Mouse (Mus musculus) brain, embryonic 14.5 days (tissue): ENCODE data around the gene Slc26a11. TPM values are rescaled to one million over a fixed set of nuclear protein-coding genes. Genes with fewer than 3 reads are reported as not detected.

Experiments used
- DNase-seq: peaks from one replicate; pipeline ENCODE4 v3.0.0-alpha.2; 2011; ENCODE audit warnings: low read depth
- CTCF ChIP-seq: fragments of 200-500 bp; IDR thresholded peaks from 2 replicates; pipeline ENCODE4 v1.5.1; 2012; ENCODE audit warnings: inconsistent platforms, mild to moderate bottlenecking, moderate library complexity, borderline replicate concordance; ENCODE audit not compliant: insufficient read depth, insufficient read length; ENCODE audit errors: extremely low read depth
- POLR2A ChIP-seq: fragments of 200-500 bp; IDR thresholded peaks from 2 replicates; pipeline ENCODE4 v1.6.1; 2012; ENCODE audit warnings: mild to moderate bottlenecking, inconsistent platforms, borderline replicate concordance; ENCODE audit not compliant: poor library complexity, insufficient read depth, insufficient read length, severe bottlenecking; ENCODE audit errors: extremely low read depth
- polyA plus RNA-seq: library from polyadenylated mRNA; depleted of rRNA; stranded (reverse); fragments of >200 nt; gene quantifications from 2 replicates; pipeline ENCODE4 v1.2.3, GENCODE M21; 2012

The Slc26a11 gene
- polyA plus RNA-seq, 1 experiment, result 10.0 TPM

DNA sequence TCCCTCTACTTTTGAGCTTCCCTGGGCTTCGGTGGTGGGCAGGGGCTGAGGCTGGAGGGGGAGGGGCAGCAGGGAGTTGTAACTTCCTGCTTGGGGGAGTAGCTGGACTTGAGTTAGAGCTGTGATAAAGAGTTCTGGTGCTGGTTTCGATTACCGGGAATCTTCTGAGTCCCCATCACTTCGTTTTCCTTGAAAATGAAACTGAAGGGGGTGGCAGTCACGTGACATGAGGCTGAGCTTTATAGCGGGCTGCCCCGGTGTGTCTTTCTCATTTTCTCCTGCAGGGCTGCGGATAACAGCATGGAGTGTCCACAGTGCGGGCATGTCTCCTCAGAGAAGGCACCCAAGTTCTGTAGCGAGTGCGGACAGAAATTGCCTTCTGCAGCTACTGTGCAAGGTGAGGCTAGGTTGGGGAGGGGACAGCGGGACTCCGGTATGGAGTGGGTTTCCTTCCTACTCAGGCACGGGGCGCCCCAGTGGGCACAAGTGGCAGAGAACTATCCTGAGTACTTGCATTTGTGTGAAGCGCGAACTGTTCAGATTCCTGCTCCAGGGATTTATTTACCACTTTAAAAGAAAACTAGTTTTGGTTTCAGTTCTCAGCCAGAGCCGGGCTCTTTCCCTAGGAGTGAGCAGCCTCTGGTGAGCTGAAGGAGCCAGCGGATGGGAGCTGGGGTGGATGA, 37.6 kb downstream of the Slc26a11 start, which contains the start of gene Rnf213:
TSS of gene Rnf213 (plus strand) at position 301 of the 683 bp plus-strand sequence.
- DNase-seq, result peak; percentile 52
- no peak for TF ChIP-seq POLR2A
- TF ChIP-seq CTCF, result peak; percentile 39; the same call in 1 of the 2 replicates

DNA sequence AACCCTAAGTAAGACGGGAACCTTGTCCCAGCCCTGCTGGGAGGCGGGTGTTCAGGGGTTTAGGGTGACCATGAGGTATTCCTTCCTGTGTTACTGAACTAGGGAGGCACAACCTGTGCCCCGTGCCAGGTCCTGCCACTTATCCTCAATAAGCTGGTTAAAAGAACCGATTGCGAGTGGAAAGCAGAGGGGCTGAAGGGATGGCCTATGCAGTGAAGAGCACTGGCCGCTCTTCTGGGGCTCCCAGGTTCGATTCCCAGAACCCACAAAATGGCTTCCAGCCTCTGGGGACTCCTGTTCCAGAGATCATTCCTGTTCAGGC, 38.1 kb downstream of the Slc26a11 start:
- TF ChIP-seq CTCF (no peak), POLR2A (no peak)
- DNase-seq, result no peak

DNA sequence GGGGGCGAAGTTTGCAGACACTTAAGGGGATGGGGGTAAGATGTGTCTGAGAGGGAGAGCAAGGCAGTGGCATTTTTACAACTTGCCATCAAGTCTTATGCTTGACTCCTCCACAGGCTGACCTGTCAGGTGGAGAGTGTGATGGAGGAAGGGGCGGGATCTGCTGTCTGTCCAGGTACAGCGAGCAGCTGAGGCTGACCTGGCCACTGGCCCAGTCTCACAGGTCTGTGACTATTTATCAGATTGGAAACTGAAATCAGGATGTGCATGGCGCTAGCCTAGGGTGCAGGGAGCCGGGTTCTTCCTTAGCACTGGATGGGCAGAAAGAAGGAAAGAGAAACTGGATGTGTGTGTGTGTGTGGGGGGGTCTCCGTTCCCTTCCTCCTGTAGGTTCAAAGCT, 38.9 kb downstream of the Slc26a11 start:
- no peak for TF ChIP-seq CTCF
- DNase-seq, result no peak

DNA sequence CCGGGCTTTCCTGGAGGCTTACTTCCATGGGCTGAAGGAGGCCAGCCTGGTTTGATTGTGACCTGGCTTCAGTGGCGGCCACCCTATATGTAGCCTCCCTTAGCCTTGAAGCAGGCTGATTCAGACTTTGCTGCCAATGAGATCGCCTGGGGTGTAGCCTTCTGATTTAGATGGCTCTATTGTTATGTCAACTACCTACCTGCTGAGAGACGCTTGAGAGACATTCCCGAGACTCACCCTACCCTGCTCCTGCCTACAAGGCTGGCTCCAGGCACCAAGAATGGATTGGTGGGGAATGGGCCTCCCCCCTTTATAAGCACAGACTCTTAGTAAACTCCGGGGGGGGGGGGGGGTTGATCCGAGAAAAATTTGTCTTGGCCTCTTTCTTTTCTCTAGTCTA, 40.0 kb downstream of the Slc26a11 start:
- no peak for DNase-seq
- no peak for TF ChIP-seq CTCF
- TF ChIP-seq POLR2A, result no peak

DNA sequence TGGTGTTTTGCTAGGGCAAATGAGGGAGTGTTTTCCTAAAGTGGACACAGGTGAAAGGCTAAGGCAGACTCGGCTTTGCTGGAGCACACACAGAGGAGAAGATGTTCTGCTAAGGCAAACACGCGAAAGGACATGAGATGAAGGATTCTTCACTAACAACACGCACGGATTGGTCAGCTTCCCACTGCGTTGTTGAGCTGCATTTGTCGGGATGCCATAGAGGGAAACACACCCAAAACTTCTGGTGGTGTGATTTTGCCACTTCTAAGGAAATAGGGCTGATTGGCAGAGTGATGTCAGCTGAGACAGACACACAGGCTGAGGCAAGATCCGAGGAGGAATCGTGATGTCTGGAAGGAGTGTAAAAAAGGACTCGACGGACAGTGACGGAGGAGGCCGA, 40.6 kb downstream of the Slc26a11 start:
- DNase-seq, result no peak
- TF ChIP-seq CTCF (no peak), POLR2A (no peak)

DNA sequence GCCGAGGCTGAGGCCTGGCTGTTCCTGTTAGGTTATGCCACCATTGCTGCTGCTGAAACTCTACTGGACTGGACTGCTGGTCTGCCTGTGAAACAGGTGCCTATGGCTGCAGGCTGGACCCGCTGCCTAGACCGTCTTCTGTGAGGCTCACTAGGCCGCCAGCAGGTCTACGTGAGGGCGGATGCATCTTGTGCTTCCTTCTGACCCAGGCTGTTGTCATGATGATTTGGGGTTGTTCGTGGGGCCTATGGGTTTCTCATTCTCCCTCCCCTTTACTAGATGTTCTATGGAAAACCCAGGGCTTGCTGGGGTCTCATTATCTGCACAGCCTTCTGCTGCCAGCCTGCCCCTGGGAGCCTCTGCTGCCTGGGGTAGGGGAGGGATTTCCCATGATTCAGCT, 41.1 kb downstream of the Slc26a11 start:
- no peak for DNase-seq
- no peak for TF ChIP-seq POLR2A
- TF ChIP-seq CTCF, result no peak

DNA sequence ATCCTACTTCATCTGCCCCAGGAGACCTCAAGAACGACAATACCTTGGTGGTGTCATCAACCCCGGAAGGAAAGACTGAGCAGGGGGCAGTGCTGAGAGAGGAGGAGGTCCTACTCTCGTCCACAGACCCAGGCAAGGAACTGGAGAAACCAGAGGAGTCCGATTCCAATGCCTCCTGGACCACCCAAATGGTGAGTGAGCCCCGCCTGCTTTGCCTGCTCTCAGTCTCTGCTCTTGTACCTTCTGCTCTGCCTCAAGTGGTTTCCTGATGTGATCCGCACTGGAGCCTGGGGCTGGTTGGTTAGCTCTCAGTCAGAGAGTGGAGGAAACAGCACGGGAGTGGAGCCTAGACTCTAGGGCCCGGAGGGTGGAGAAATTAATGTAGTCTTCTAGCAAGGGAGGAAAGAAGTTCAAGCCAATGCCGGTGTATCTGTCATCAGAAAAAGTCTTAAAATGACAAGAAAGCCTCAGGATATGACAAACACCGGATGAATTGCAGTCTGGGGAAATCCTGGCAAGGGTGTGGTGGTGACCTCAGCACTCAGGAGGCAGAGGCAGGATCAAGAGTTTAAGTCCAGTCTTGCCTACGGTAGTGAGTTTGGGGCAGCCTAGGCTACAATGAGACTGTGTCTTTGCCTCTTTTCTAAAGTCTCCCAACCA, 47.3 kb downstream of the Slc26a11 start:
- no peak for TF ChIP-seq CTCF
- no peak for TF ChIP-seq POLR2A
- DNase-seq, result no peak

DNA sequence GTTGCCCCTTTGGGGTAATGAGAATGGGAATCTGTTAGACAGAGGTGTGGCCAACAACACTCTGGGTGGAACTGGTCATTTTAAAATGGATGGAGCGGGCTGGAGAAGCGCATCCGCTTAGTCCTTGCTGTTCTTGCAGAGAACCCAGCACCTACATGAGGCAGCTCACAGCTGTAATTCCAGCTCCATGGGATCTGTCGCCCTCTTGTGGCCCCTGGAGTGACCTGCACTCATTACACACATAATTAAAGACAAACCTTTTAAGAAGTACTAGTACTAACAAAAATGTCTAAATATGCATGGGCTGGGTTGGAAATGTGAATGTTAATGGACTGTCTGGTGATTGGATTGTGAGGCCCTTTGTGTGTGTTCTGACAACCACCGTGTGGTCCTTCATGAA, 49.3 kb downstream of the Slc26a11 start:
- DNase-seq, result peak; percentile 39
- TF ChIP-seq CTCF (peak; percentile 65; the same call in 1 of the 2 replicates), POLR2A (no peak)

DNA sequence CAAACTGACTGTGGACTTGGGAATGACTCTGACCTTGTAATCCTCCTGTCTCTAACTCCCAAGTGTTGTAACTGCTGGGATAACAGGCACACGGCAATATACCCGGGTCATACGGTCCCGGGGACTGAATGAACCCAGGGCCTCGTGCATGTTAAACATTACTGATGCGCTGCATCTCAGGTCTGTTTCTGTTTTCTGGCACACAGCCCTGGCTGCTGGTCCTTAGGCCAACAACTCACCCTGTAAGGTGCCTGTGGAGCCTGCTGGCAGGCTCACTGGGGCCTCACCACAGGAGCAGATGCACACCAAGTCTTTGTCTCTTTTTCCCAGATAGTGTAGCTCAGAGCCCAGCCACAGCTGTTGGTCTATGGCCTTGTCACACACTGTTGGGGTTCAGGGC, 52.0 kb downstream of the Slc26a11 start:
- no peak for DNase-seq
- no peak for TF ChIP-seq CTCF

DNA sequence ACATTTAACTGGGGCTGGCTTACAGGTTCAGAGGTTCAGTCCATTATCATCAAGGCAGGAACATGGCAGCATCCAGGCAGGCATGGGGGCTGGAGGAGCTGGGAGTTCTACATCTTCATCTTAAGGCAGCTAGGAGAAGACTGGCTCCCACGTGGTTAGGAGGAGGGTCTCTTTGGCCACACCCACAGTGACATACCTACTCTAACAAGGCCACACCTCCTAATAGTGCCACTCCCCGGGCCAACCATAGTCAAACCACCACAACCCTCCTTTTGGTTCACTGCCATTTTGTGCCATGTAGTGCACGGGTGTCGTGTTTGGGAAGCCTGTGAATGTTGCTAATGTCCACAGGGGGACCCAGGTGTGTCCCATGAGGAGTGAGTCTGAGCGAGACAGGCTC, 52.6 kb downstream of the Slc26a11 start:
- no peak for TF ChIP-seq CTCF
- TF ChIP-seq POLR2A, result no peak
- no peak for DNase-seq

DNA sequence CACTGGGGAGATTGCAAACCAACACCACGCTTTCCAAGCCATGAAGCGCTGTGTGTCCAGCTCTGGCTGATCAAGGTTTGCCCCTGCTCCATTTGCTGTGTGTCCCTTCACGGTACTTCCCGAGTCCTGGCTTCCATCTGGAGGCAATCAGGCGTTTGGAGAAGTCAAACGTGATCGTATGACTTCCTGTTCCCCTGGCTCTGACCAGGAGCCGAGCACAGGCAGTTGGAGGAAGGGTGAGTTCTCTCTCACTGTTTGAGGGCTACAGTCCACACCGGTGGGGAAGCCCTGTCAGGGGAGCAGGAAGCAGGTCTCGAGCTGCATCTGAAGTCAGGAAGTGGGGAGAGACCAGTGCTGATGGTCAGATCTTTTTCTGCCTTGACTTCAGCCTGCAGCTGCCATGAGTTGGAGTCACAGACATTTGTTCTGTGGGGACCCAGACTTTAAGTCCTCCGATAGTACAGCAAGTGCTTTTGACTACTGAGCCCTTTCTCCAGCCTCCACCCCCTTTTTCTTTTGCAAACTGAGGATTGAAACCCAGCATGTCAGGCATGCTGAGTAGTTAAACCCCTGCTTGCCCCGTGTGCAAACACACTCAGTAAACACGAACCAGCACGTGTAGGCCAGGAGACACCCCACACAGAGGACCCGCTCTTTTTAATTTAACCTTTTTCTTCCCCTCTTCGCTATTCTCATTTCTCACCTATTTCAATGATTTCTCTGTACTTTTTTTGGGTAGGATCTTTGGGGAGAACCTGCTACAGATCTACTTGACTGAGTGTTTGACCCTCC, 64.2 kb downstream of the Slc26a11 start:
- TF ChIP-seq POLR2A, result no peak
- TF ChIP-seq CTCF, result no peak
- no peak for DNase-seq

DNA sequence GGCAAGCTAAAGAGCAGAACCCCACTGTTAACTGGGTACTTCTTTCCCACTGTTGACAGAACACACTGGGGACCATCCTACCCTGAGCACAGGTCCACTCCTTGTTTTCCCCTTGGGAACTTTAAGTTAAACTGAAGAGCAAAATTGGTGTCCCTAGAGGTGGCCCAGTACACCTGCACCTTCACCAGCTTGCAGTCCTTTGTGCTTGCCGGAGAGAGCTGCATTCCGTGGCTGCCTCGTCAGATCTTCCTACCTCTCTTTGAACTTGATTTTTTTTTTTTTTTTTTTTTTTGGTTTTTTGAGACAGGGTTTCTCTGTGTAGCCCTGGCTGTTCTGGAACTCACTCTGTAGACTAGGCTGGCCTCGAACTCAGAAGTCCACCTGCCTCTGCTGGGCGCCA, 65.1 kb downstream of the Slc26a11 start:
- no peak for DNase-seq
- TF ChIP-seq POLR2A, result no peak
- TF ChIP-seq CTCF, result no peak
